ENCODE assay signal across 22 mouse cellular contexts in the genomic region with DNA sequence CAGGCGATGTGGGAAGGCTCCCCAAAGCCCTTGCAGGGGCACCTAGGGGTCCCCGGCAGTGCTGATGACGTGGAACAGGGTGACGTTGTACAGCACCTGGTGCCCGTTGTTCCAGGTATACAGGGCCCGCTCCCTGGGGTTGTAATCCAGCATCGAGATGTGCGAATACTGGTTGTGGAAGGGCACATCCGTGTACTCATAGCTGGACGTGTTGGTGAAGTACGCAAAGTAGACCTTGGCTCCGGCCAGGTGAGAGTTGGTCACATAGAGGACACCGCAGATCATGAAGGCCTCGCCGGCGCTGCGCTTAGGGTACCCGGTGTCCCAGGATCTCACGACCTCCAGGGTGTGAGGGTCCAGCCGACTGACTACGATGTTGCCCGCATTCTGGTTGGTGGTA.
"Had no signal": no experiment of that assay in that cellular context is flagged by ENCODE, and none has a peak within 500 bp of the region (broad histone marks: within the 10 kb centered on the region; RNA-seq: fewer than 3 reads in every experiment).

No protein-coding gene starts in this region.

- H3K27me3 ChIP-seq: heart, embryonic 12.5 days; hindbrain, embryonic 12.5 days; limb, embryonic 12.5 days had no signal

- H3K9me3 ChIP-seq: heart, embryonic 10.5 days; heart, embryonic 12.5 days; hindbrain, embryonic 10.5 days; hindbrain, embryonic 12.5 days; limb, embryonic 10.5 days; limb, embryonic 12.5 days had no signal

- H3K9ac ChIP-seq: heart, embryonic 12.5 days; hindbrain, embryonic 12.5 days; hindbrain, embryonic 14.5 days; limb, embryonic 12.5 days had no signal

- H3K4me3 ChIP-seq: heart, embryonic 10.5 days; heart, embryonic 12.5 days; hindbrain, embryonic 10.5 days; hindbrain, embryonic 12.5 days; layer of hippocampus, adult 2 months; left cerebral cortex, adult 2 months; limb, embryonic 10.5 days; limb, embryonic 12.5 days had no signal

- ATAC-seq: hindbrain, embryonic 16.5 days; inflammation-experienced regulatory T-cells, adult 6 months; intestine, postnatal 0 days had no signal

- H3K4me2 ChIP-seq: heart, embryonic 12.5 days; hindbrain, embryonic 12.5 days; hindbrain, embryonic 14.5 days; limb, embryonic 12.5 days; liver, embryonic 11.5 days had no signal

- H3K27ac ChIP-seq: heart, embryonic 10.5 days; hindbrain, embryonic 10.5 days; hindbrain, embryonic 12.5 days; hindbrain, embryonic 14.5 days; layer of hippocampus, adult 2 months; left cerebral cortex, adult 2 months; limb, embryonic 10.5 days; limb, embryonic 12.5 days had no signal

- DNase-seq: gastrocnemius, postnatal 25 days; heart, adult 18-20 months; heart, postnatal 10 days; heart, postnatal 4 days; kidney, adult 18-20 months; kidney, adult 8-10 months; kidney, postnatal 10 days; kidney, postnatal 25 days; liver had no signal
